Mouse (Mus musculus): ENCODE data around the gene Cdc42se1. TPM values are rescaled to one million over a fixed set of nuclear protein-coding genes. Genes with fewer than 3 reads are reported as not detected.

Gene Cdc42se1
- polyA plus RNA-seq, 1 experiment from 2014 or later = 111 TPM

DNA sequence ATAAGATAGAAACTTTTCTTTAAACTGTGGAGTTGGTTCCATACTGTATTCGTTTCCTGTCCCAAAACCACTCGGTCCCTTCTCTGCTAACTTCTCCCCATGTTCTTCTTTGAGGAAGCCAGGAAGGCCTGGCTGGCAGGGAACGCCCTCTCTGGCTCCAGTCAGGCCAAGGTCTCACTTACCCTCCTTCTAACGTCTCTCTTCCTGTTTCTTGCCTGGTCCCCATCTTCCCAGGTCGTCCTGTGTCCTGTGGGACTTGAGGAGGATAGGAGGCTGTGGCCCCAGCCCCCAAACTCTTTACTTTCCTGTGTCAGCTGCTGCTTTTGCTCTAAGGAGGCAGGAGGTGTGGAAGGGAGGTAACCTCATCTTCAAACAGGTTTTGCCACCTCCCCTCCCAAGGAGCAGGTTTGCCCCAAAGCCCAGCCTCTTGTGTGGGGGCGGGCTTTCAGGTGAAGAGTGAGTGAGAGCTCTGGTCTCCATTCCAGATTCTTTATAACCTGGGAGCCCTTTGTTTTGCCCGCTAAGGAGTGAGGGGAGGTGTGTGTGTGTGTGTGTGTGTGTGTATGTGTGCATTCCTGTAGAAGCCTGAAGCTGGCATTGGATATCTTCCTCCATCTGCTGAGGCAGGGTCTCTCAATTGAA is 22.4 kb downstream of the Cdc42se1 start, which contains the start of gene Bnipl:
TSS of gene Bnipl (minus strand) at position 411 of the 642 bp plus-strand sequence.
- Histone ChIP-seq H3K9ac (ENCODE audit: low read depth, low read length) (no peak within 1 kb of the TSS), H3K27me3 (replicated peaks; ENCODE audit: control insufficient read depth, insufficient read depth, low read length) (no peaks in the 10 kb centered on the region), H3K36me3 (ENCODE audit: control insufficient read depth, insufficient read depth, low read length) (peaks cover 35% of the 10 kb centered on the region), H3K4me2 (ENCODE audit: low read depth, low read length) (peak within 1 kb of the TSS; percentile 28; the same call in 1 of the 2 replicates), H3K27ac (replicated peaks; ENCODE audit: low read depth, low read length) (peak within 1 kb of the TSS; percentile 33), H3K4me3 (ENCODE audit: low read depth, low read length) (0 out of 2 replicates have a peak within 1 kb of the TSS, but pooled peaks have one; percentile 3), H3K4me1 (ENCODE audit: control insufficient read depth, insufficient read depth, low read length) (no peaks in the 10 kb centered on the region), H3K9me3 (ENCODE audit: control insufficient read depth, low read length) (no peaks in the 10 kb centered on the region)
- WGBS = 45% methylated on average over 7 of the region's 7 CpGs
- ATAC-seq (ENCODE audit: low read depth) (peak; percentile 73; the same call in 1 of the 2 replicates), DNase-seq (ENCODE audit: low spot score) (peak; percentile 77)

DNA sequence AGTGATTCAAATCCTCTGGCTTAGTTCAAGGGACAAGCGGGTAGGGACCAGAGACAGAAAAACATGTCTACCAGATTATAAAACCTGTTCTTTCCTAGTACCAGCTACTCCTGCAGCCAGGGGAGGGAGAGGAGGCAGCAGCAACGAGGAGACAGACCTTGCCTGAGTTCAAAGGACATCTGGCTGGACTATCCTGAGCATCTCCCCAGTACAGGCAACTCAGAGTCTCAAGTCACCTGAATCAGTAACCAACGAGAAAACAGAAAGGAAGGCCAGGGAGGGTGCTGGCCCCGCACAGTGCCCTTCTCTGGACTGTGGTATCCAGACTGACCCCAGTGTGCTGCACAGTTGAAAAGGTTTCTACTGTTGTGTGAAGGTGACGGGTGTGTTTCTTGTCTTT is 28.4 kb downstream of the Cdc42se1 start:
- Histone ChIP-seq H3K4me3 (ENCODE audit: low read depth, low read length) (no peak overlapping the region), H3K9me3 (ENCODE audit: control insufficient read depth, low read length) (no peaks in the 10 kb centered on the region), H3K36me3 (ENCODE audit: control insufficient read depth, insufficient read depth, low read length) (peaks cover 84% of the 10 kb centered on the region), H3K9ac (ENCODE audit: low read depth, low read length) (no peak overlapping the region), H3K4me1 (ENCODE audit: control insufficient read depth, insufficient read depth, low read length) (no peaks in the 10 kb centered on the region), H3K27ac (replicated peaks; ENCODE audit: low read depth, low read length) (no peak overlapping the region), H3K27me3 (replicated peaks; ENCODE audit: control insufficient read depth, insufficient read depth, low read length) (no peaks in the 10 kb centered on the region), H3K4me2 (ENCODE audit: low read depth, low read length) (no peak overlapping the region)
- 88% methylated on average over 5 of the region's 5 CpGs for WGBS
- ATAC-seq (ENCODE audit: low read depth) (no peak), DNase-seq (ENCODE audit: low spot score) (no peak)

DNA sequence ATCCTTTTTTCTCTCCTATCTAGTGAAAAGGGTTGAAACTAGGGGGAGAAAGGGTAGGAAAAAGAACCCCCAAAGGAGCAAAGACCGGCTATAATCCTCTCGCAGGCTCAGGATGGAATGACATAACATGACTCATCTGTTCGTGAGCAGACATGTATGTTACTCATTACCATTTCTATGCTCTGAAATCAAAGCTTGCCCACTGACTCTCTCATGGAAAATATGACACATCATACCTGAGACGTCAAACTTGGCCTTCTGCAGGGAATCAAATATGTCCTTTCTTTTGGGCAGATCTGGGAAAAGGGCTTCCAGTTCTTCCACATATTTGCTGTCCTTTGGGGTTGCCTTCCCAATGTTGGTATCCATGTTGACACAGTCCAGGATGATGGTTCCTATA is 33.4 kb downstream of the Cdc42se1 start:
- Histone ChIP-seq H3K4me1 (ENCODE audit: control insufficient read depth, insufficient read depth, low read length) (no peaks in the 10 kb centered on the region), H3K9ac (ENCODE audit: low read depth, low read length) (no peak overlapping the region), H3K9me3 (ENCODE audit: control insufficient read depth, low read length) (no peaks in the 10 kb centered on the region), H3K4me3 (ENCODE audit: low read depth, low read length) (no peak overlapping the region), H3K27ac (replicated peaks; ENCODE audit: low read depth, low read length) (no peak overlapping the region), H3K36me3 (ENCODE audit: control insufficient read depth, insufficient read depth, low read length) (peaks cover 91% of the 10 kb centered on the region), H3K27me3 (replicated peaks; ENCODE audit: control insufficient read depth, insufficient read depth, low read length) (no peaks in the 10 kb centered on the region), H3K4me2 (ENCODE audit: low read depth, low read length) (no peak overlapping the region)
- no peak for ATAC-seq (ENCODE audit: low read depth)
- WGBS = 79% methylated on average over 4 of the region's 4 CpGs
- DNase-seq (ENCODE audit: low spot score) = no peak

DNA sequence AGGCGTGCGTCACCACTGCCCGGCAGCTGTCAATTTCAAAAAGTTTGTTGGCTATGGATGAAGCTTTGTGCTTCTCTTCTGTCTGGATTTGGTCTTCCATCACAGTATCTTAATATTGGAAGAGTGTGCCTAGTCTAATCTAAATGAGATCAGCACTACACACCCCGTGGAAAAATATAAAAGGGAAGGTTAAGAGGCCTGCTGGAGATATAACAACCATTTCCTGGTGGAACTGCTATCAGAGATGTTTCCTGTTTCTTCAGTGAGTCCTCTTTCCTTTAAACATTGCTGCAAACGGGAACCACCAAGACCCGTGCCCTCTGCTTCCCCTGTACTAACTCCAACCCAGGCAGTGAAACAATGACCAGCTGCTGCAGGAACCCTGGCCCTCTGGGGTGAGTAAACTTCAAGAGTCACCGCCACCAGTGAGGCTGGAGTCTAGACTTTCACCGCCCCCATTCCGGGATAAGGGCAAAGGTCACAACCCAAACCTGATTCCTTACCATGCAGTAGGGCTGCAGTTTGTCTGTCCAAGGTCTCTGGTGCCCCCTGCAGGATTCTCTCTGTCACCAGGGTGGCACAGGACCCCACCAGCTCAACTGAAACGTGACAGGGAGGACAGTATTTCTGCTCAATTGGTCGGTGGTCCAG is 34.7 kb downstream of the Cdc42se1 start:
- Histone ChIP-seq H3K36me3 (ENCODE audit: control insufficient read depth, insufficient read depth, low read length) (peaks cover 90% of the 10 kb centered on the region), H3K4me3 (ENCODE audit: low read depth, low read length) (no peak overlapping the region), H3K4me2 (ENCODE audit: low read depth, low read length) (no peak overlapping the region), H3K9me3 (ENCODE audit: control insufficient read depth, low read length) (no peaks in the 10 kb centered on the region), H3K27me3 (replicated peaks; ENCODE audit: control insufficient read depth, insufficient read depth, low read length) (no peaks in the 10 kb centered on the region), H3K9ac (ENCODE audit: low read depth, low read length) (no peak overlapping the region), H3K27ac (replicated peaks; ENCODE audit: low read depth, low read length) (no peak overlapping the region), H3K4me1 (ENCODE audit: control insufficient read depth, insufficient read depth, low read length) (no peaks in the 10 kb centered on the region)
- no peak for ATAC-seq (ENCODE audit: low read depth)
- 43% methylated on average over 11 of the region's 11 CpGs for WGBS
- DNase-seq (ENCODE audit: low spot score) = peak; percentile 57

DNA sequence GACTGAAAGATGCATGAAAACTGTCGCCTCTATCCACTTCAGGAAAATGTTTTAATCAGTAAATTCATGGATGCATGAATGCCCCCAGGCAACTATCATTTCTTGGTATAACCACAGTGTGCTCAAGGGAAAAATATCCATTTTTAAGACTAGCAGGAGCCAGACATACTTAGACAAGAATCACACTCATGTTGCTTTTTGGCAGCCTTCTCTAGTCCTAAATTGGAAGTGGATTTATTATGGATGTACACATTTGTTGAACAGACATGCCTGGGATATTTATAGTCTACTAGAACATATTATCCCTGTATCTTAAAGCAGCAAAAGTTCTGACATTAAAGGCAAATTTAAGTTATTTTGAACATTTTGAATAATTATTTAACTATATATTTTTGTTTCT is 36.2 kb downstream of the Cdc42se1 start:
- Histone ChIP-seq H3K4me2 (ENCODE audit: low read depth, low read length) (no peak overlapping the region), H3K9me3 (ENCODE audit: control insufficient read depth, low read length) (no peaks in the 10 kb centered on the region), H3K4me3 (ENCODE audit: low read depth, low read length) (no peak overlapping the region), H3K27me3 (replicated peaks; ENCODE audit: control insufficient read depth, insufficient read depth, low read length) (no peaks in the 10 kb centered on the region), H3K9ac (ENCODE audit: low read depth, low read length) (no peak overlapping the region), H3K36me3 (ENCODE audit: control insufficient read depth, insufficient read depth, low read length) (peaks cover 76% of the 10 kb centered on the region), H3K4me1 (ENCODE audit: control insufficient read depth, insufficient read depth, low read length) (no peaks in the 10 kb centered on the region), H3K27ac (replicated peaks; ENCODE audit: low read depth, low read length) (no peak overlapping the region)
- 68% methylated on average over 1 of the region's 1 CpGs for WGBS
- ATAC-seq (ENCODE audit: low read depth) (no peak), DNase-seq (ENCODE audit: low spot score) (no peak)

DNA sequence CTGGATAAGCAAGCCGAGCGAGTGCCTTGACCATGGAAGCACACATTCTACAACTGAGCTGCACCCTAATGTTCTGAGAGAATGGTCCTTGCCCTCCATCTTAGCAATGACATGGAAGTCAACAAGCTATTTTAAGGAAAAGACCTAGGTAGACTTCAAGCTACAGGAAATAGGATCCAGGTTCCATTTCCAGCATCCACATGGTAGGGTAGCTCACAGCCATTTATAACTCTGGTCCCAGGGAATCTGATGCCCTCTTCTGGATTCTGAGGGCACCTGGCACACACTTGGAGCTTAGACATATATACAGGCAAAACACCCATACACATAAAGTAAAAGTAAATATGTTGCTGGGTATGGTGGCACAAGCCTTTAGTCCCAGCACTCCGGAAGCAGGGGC is 37.5 kb downstream of the Cdc42se1 start:
- DNase-seq (ENCODE audit: low spot score) (no peak), ATAC-seq (ENCODE audit: low read depth) (no peak)
- 99% methylated on average over 3 of the region's 3 CpGs for WGBS
- Histone ChIP-seq H3K27me3 (replicated peaks; ENCODE audit: control insufficient read depth, insufficient read depth, low read length) (no peaks in the 10 kb centered on the region), H3K36me3 (ENCODE audit: control insufficient read depth, insufficient read depth, low read length) (peaks cover 65% of the 10 kb centered on the region), H3K27ac (replicated peaks; ENCODE audit: low read depth, low read length) (no peak overlapping the region), H3K9me3 (ENCODE audit: control insufficient read depth, low read length) (no peaks in the 10 kb centered on the region), H3K4me3 (ENCODE audit: low read depth, low read length) (no peak overlapping the region), H3K4me1 (ENCODE audit: control insufficient read depth, insufficient read depth, low read length) (no peaks in the 10 kb centered on the region), H3K4me2 (ENCODE audit: low read depth, low read length) (no peak overlapping the region), H3K9ac (ENCODE audit: low read depth, low read length) (no peak overlapping the region)

DNA sequence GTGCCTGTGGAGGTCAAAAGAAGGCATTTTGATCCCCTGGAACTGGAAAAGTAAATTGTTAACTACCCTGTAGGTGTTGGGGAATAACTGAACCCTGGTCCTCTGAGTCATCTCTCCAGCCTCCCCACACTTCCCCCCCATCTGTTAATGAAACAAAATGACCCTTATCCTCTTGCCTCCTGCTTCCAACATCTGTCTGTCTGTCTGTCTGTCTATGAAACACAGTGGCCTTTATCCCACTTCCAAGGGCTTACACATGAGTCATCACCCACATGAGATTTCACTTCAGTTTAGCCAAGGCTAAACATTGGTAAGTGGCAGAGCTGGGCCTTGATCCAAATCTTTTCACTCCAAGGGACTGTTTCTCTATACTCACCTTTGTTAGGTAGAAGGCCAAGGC is 39.3 kb downstream of the Cdc42se1 start:
- Histone ChIP-seq H3K4me3 (ENCODE audit: low read depth, low read length) (no peak overlapping the region), H3K36me3 (ENCODE audit: control insufficient read depth, insufficient read depth, low read length) (peaks cover 47% of the 10 kb centered on the region), H3K4me1 (ENCODE audit: control insufficient read depth, insufficient read depth, low read length) (no peaks in the 10 kb centered on the region), H3K9me3 (ENCODE audit: control insufficient read depth, low read length) (no peaks in the 10 kb centered on the region), H3K9ac (ENCODE audit: low read depth, low read length) (no peak overlapping the region), H3K27me3 (replicated peaks; ENCODE audit: control insufficient read depth, insufficient read depth, low read length) (no peaks in the 10 kb centered on the region), H3K4me2 (ENCODE audit: low read depth, low read length) (no peak overlapping the region), H3K27ac (replicated peaks; ENCODE audit: low read depth, low read length) (no peak overlapping the region)
- no peak for ATAC-seq (ENCODE audit: low read depth)
- no peak for DNase-seq (ENCODE audit: low spot score)

DNA sequence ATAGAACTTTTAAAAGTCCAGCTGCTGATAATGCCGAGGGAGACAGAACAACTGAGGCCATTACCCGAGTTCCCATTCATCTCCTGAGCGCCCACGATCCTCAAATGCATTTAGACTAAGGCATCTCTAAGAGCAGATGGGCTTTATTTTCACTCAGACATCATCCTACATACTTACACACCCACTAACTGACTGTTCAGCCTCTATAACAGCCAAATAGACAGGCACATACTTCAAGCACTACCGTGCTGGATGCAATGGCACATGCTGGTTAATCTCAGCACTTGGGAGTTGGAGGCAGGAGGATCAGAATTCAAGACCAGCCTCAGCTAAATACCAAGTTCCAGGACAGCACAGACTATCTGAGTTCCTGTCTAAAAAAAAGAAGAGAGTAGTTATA is 41.3 kb downstream of the Cdc42se1 start:
- H3K4me3 ChIP-seq (ENCODE audit: low read depth, low read length) = no peak overlapping the region
- no peak for ATAC-seq (ENCODE audit: low read depth)
- no peak overlapping the region for H3K9ac ChIP-seq (ENCODE audit: low read depth, low read length)
- no peaks in the 10 kb centered on the region for H3K4me1 ChIP-seq (ENCODE audit: control insufficient read depth, insufficient read depth, low read length)
- H3K9me3 ChIP-seq (ENCODE audit: control insufficient read depth, low read length) = no peaks in the 10 kb centered on the region
- peaks cover 35% of the 10 kb centered on the region for H3K36me3 ChIP-seq (ENCODE audit: control insufficient read depth, insufficient read depth, low read length)
- no peak overlapping the region for H3K27ac ChIP-seq (replicated peaks; ENCODE audit: low read depth, low read length)
- no peaks in the 10 kb centered on the region for H3K27me3 ChIP-seq (replicated peaks; ENCODE audit: control insufficient read depth, insufficient read depth, low read length)
- no peak overlapping the region for H3K4me2 ChIP-seq (ENCODE audit: low read depth, low read length)
- WGBS = 85% methylated on average over 5 of the region's 5 CpGs
- DNase-seq (ENCODE audit: low spot score) = no peak

Data from embryonic facial prominence, embryonic 14.5 days (tissue).